Comparison of ENCODE assay signal across 7 mouse cellular contexts in the genomic region with DNA sequence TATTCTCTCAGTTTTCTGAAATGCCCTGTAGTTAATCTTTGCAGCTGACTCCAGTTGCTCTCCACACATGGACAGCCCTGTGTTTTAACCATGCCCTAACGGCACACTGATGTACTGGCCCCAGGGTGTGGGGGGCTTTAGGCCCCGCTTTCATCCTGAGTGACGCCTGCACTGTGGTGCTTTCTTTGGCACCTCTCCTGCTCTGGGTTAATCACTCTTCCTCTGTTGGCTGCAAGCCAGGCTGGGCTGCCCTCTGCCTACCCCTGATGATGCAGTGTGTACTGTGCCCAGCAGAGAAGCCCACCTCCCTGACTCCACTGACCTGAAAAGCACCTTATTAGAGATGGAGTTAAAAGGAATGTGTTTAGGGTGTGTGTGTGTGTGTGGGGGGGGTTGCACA.
DNase-seq lines count a peak whose midpoint lies in the region; ATAC-seq and TF ChIP-seq lines count a peak whose summit lies in the region.

No protein-coding gene starts in this region.

- H3K27ac ChIP-seq in forebrain, postnatal 0 days (ENCODE audit: low read depth, low read length) = no peak overlapping the region
- H3K27ac ChIP-seq in kidney, postnatal 0 days = no peak overlapping the region
- H3K27ac ChIP-seq in stomach, embryonic 15.5 days = no peak overlapping the region

- peak; percentile 34 for DNase-seq in right cerebral cortex, postnatal 4 days
- no peak for DNase-seq in right cerebral cortex, adult 18-20 months
- DNase-seq in forebrain, postnatal 0 days = peak; percentile 35
- peak; percentile 25 for DNase-seq in kidney, postnatal 0 days (ENCODE audit: low spot score)
- DNase-seq in yolk sac, embryonic 10.5 days (ENCODE audit: low spot score) = no peak

- H3K9me3 ChIP-seq in forebrain, postnatal 0 days (ENCODE audit: low read length) = no peaks in the 10 kb centered on the region
- no peaks in the 10 kb centered on the region for H3K9me3 ChIP-seq in kidney, postnatal 0 days (replicated peaks; ENCODE audit: low read length)
- H3K9me3 ChIP-seq in stomach, embryonic 15.5 days = no peaks in the 10 kb centered on the region

- H3K4me1 ChIP-seq in forebrain, postnatal 0 days (ENCODE audit: insufficient read depth) = no peaks in the 10 kb centered on the region
- H3K4me1 ChIP-seq in kidney, postnatal 0 days (replicated peaks; ENCODE audit: insufficient read depth, low read length) = 0 out of 2 replicates have a peak, but pooled peaks cover 3% of the 10 kb centered on the region
- no peaks in the 10 kb centered on the region for H3K4me1 ChIP-seq in stomach, embryonic 15.5 days

- no peak overlapping the region for H3K4me3 ChIP-seq in forebrain, postnatal 0 days (ENCODE audit: low read depth, low read length)
- no peak overlapping the region for H3K4me3 ChIP-seq in kidney, postnatal 0 days (replicated peaks; ENCODE audit: low read depth, low read length)
- H3K4me3 ChIP-seq in stomach, embryonic 15.5 days (replicated peaks) = no peak overlapping the region

- H3K36me3 ChIP-seq in forebrain, postnatal 0 days (ENCODE audit: insufficient read depth) = no peaks in the 10 kb centered on the region
- 0 out of 2 replicates have a peak, but pooled peaks cover 7% of the 10 kb centered on the region for H3K36me3 ChIP-seq in kidney, postnatal 0 days (ENCODE audit: insufficient read depth, low read length)
- no peaks in the 10 kb centered on the region for H3K36me3 ChIP-seq in stomach, embryonic 15.5 days

- peak; percentile 40 for ATAC-seq in forebrain, postnatal 0 days
- peak; percentile 43; the same call in 1 of the 2 replicates for ATAC-seq in kidney, postnatal 0 days (replicated peaks; ENCODE audit: low FRiP score, low read depth)
- peak; percentile 22 for ATAC-seq in stomach, embryonic 15.5 days (ENCODE audit: insufficient read depth, low FRiP score, low read depth)
- ATAC-seq in megakaryocyte-erythroid progenitor cell, adult 5-6 weeks (replicated peaks; ENCODE audit: low FRiP score, low TSS enrichment, poor library complexity, severe bottlenecking) = no peak

- no peak for TF ChIP-seq CTCF in forebrain, postnatal 0 days (IDR thresholded peaks at IDR 0.05; ENCODE audit: low read depth)
- TF ChIP-seq CTCF in kidney, postnatal 0 days (IDR thresholded peaks at IDR 0.05; ENCODE audit: low read depth) = no peak

- no peaks in the 10 kb centered on the region for H3K27me3 ChIP-seq in forebrain, postnatal 0 days (ENCODE audit: insufficient read depth, low read length)
- H3K27me3 ChIP-seq in kidney, postnatal 0 days (ENCODE audit: insufficient read depth, low read length) = no peaks in the 10 kb centered on the region
- H3K27me3 ChIP-seq in stomach, embryonic 15.5 days (replicated peaks) = no peaks in the 10 kb centered on the region

- 16% methylated on average over 3 of the region's 3 CpGs for WGBS in forebrain, postnatal 0 days
- WGBS in kidney, postnatal 0 days = 13% methylated on average over 3 of the region's 3 CpGs
- 32% methylated on average over 3 of the region's 3 CpGs for WGBS in stomach, embryonic 15.5 days

- H3K4me2 ChIP-seq in forebrain, postnatal 0 days (ENCODE audit: low read depth) = no peak overlapping the region
- H3K4me2 ChIP-seq in kidney, postnatal 0 days (ENCODE audit: low read length) = no peak overlapping the region
- H3K4me2 ChIP-seq in stomach, embryonic 15.5 days = no peak overlapping the region

- no peak overlapping the region for H3K9ac ChIP-seq in forebrain, postnatal 0 days
- H3K9ac ChIP-seq in kidney, postnatal 0 days (ENCODE audit: low read depth, low read length) = no peak overlapping the region
- H3K9ac ChIP-seq in stomach, embryonic 15.5 days = no peak overlapping the region

Comparison
In these comparisons a context has a peak if more than half of its experiments do, and no peak if none do; other contexts are left out.
1. DNase-seq: peak in right cerebral cortex, postnatal 4 days (single experiment), forebrain, postnatal 0 days (single experiment) and kidney, postnatal 0 days (single experiment); none in right cerebral cortex, adult 18-20 months (single experiment) and yolk sac, embryonic 10.5 days (single experiment).